Mouse (Mus musculus) CH12.LX (cell line): ENCODE measurements around the gene Daam1. TPM values are rescaled to one million over a fixed set of nuclear protein-coding genes. Genes with fewer than 3 reads are reported as not detected.

Source experiments
- DNase-seq: peaks from one replicate; pipeline ENCODE4 v3.0.0-alpha.2; 2013; ENCODE audit errors: extremely low read depth
- H3K27ac ChIP-seq: 2 replicates; pipeline ENCODE4 v1.5.1; 2012; ENCODE audit warnings: low read depth, mild to moderate bottlenecking, control low read depth, moderate library complexity; ENCODE audit not compliant: insufficient read depth
- H3K27me3 ChIP-seq: replicated peaks from 2 replicates; pipeline ENCODE3; 2012; ENCODE audit warnings: inconsistent platforms
- H3K36me3 ChIP-seq, 2 experiments: replicated peaks in 1 of 2; 2 replicates each; pipeline versions ENCODE3 to v1.6.1; 2012; ENCODE audit warnings: inconsistent platforms in 1 of 2, low read length in 1 of 2, mild to moderate bottlenecking in 1 of 2, mixed read lengths in 1 of 2, moderate library complexity in 1 of 2; ENCODE audit not compliant: control insufficient read depth in 1 of 2, insufficient read depth in 1 of 2
- H3K4me1 ChIP-seq, 2 experiments: 2 replicates each; pipeline ENCODE4 v1.6.1; 2012; ENCODE audit warnings: inconsistent platforms in 1 of 2, moderate library complexity in 1 of 2; ENCODE audit not compliant: insufficient read depth in 2 of 2, control insufficient read depth in 1 of 2
- H3K4me2 ChIP-seq: 2 replicates; pipeline ENCODE4 v1.6.1; 2012; ENCODE audit warnings: low read depth, mild to moderate bottlenecking, control low read depth; ENCODE audit not compliant: poor library complexity, insufficient read depth, severe bottlenecking
- H3K4me3 ChIP-seq, 3 experiments: fragments of 150-350 bp in 1 of 3; sonication (generic) in 1 of 3; replicated peaks in 1 of 3; 2 replicates each; pipeline versions ENCODE3 to v1.5.1; 2011 to 2012; ENCODE audit warnings: low read depth in 2 of 3, low read length in 2 of 3, mild to moderate bottlenecking in 2 of 3, moderate library complexity in 2 of 3, control low read depth in 1 of 3, improper control_type of control experiment in 1 of 3, inconsistent platforms in 1 of 3, mixed read lengths in 1 of 3; ENCODE audit not compliant: poor library complexity in 1 of 3
- H3K79me2 ChIP-seq: replicated peaks from 2 replicates; pipeline ENCODE4 v1.6.1; 2012; ENCODE audit warnings: mild to moderate bottlenecking, moderate library complexity; ENCODE audit not compliant: control insufficient read depth, poor library complexity, insufficient read depth, severe bottlenecking; ENCODE audit errors: extremely low read depth
- H3K9ac ChIP-seq: 2 replicates; pipeline ENCODE4 v1.6.1; 2012; ENCODE audit warnings: low read depth, mild to moderate bottlenecking, control low read depth, moderate library complexity; ENCODE audit not compliant: insufficient read depth
- H3K9me3 ChIP-seq: replicated peaks from 2 replicates; pipeline ENCODE3; 2012; ENCODE audit warnings: low read length, inconsistent platforms, mixed read lengths
- BHLHE40 ChIP-seq: IDR thresholded peaks from 2 replicates; pipeline ENCODE4 v1.6.1; 2011; ENCODE audit warnings: mild to moderate bottlenecking, low read depth, low read length, improper control_type of control experiment
- CHD1 ChIP-seq: IDR thresholded peaks from 2 replicates; pipeline ENCODE4 v1.6.1; 2012; ENCODE audit warnings: low read depth, low read length, improper control_type of control experiment, inconsistent platforms
- CHD2 ChIP-seq: IDR thresholded peaks from 2 replicates; pipeline ENCODE4 v1.6.1; 2011; ENCODE audit warnings: low read length, improper control_type of control experiment
- CTCF ChIP-seq, 2 experiments: IDR thresholded peaks in 1 of 2; conservative IDR thresholded peaks in 1 of 2; 2 replicates each; pipeline ENCODE4 v1.5.1; 2011 to 2012; ENCODE audit warnings: low read depth in 2 of 2, low read length in 2 of 2, improper control_type of control experiment in 1 of 2, inconsistent platforms in 1 of 2, mild to moderate bottlenecking in 1 of 2, moderate library complexity in 1 of 2
- E2F4 ChIP-seq: IDR thresholded peaks from 2 replicates; pipeline ENCODE4 v1.6.1; 2011; ENCODE audit warnings: low read depth, low read length, improper control_type of control experiment; ENCODE audit not compliant: insufficient replicate concordance
- ELF1 ChIP-seq: IDR thresholded peaks from 2 replicates; pipeline ENCODE4 v1.6.1; 2014; ENCODE audit warnings: low read depth, mild to moderate bottlenecking, inconsistent platforms, low read length, improper control_type of control experiment
- EP300 ChIP-seq: IDR thresholded peaks from 2 replicates; pipeline ENCODE4 v1.6.1; 2011; ENCODE audit warnings: low read length, improper control_type of control experiment
- ETS1 ChIP-seq: conservative IDR thresholded peaks from 2 replicates; pipeline ENCODE4 v1.6.1; 2012; ENCODE audit warnings: low read depth, mild to moderate bottlenecking, inconsistent platforms, low read length, improper control_type of control experiment, moderate library complexity
- GABPA ChIP-seq: IDR thresholded peaks from 2 replicates; pipeline ENCODE4 v1.6.1; 2012; ENCODE audit warnings: low read depth, low read length, improper control_type of control experiment, inconsistent platforms; ENCODE audit not compliant: insufficient replicate concordance
- HCFC1 ChIP-seq: IDR thresholded peaks from 2 replicates; pipeline ENCODE4 v1.6.1; 2012; ENCODE audit warnings: low read depth, mild to moderate bottlenecking, inconsistent platforms, low read length, improper control_type of control experiment
- IRF4 ChIP-seq: IDR thresholded peaks from 2 replicates; pipeline ENCODE4 v1.6.1; 2014; ENCODE audit warnings: low read depth, mild to moderate bottlenecking, inconsistent platforms, low read length, improper control_type of control experiment
- JUN ChIP-seq: IDR thresholded peaks from 2 replicates; pipeline ENCODE4 v1.6.1; 2011; ENCODE audit warnings: low read depth, mild to moderate bottlenecking, low read length, improper control_type of control experiment, moderate library complexity; ENCODE audit not compliant: insufficient read depth
- JUND ChIP-seq: conservative IDR thresholded peaks from 2 replicates; pipeline ENCODE4 v1.6.1; 2011; ENCODE audit warnings: low read depth, low read length, improper control_type of control experiment
- KAT2A ChIP-seq: IDR thresholded peaks from 2 replicates; pipeline ENCODE4 v1.6.1; 2012; ENCODE audit warnings: low read length, improper control_type of control experiment, inconsistent platforms; ENCODE audit not compliant: insufficient replicate concordance
- MAFK ChIP-seq: IDR thresholded peaks from 2 replicates; pipeline ENCODE4 v1.6.1; 2011; ENCODE audit warnings: low read length, improper control_type of control experiment; ENCODE audit not compliant: insufficient replicate concordance
- MAX ChIP-seq: IDR thresholded peaks from 2 replicates; pipeline ENCODE4 v1.6.1; 2011; ENCODE audit warnings: low read length, improper control_type of control experiment
- MAZ ChIP-seq: IDR thresholded peaks from 2 replicates; pipeline ENCODE4 v1.6.1; 2012; ENCODE audit warnings: low read depth, mild to moderate bottlenecking, inconsistent platforms, low read length, improper control_type of control experiment, moderate library complexity
- MEF2A ChIP-seq: IDR thresholded peaks from 2 replicates; pipeline ENCODE4 v1.6.1; 2014; ENCODE audit warnings: low read depth, mild to moderate bottlenecking, inconsistent platforms, low read length, improper control_type of control experiment, borderline replicate concordance
- MXI1 ChIP-seq: IDR thresholded peaks from 2 replicates; pipeline ENCODE4 v1.6.1; 2011; ENCODE audit warnings: mild to moderate bottlenecking, low read depth, low read length, improper control_type of control experiment
- MYC ChIP-seq: IDR thresholded peaks from 2 replicates; pipeline ENCODE4 v1.6.1; 2011; ENCODE audit warnings: low read depth, mild to moderate bottlenecking, improper control_type of control experiment, low read length
- NELFE ChIP-seq: IDR thresholded peaks from 2 replicates; pipeline ENCODE4 v1.6.1; 2011; ENCODE audit warnings: low read depth, low read length, improper control_type of control experiment
- NRF1 ChIP-seq: IDR thresholded peaks from 2 replicates; pipeline ENCODE4 v1.6.1; 2014; ENCODE audit warnings: low read depth, mild to moderate bottlenecking, inconsistent platforms, low read length, improper control_type of control experiment, moderate library complexity
- PAX5 ChIP-seq: IDR thresholded peaks from 2 replicates; pipeline ENCODE4 v1.6.1; 2012; ENCODE audit warnings: low read length, inconsistent platforms, mixed read lengths
- POLR2A ChIP-seq: IDR thresholded peaks from 2 replicates; pipeline ENCODE4 v1.6.1; 2011; ENCODE audit warnings: low read depth, mild to moderate bottlenecking, improper control_type of control experiment, low read length
- POLR2AphosphoS2 ChIP-seq: IDR thresholded peaks from 2 replicates; pipeline ENCODE4 v1.6.1; 2011; ENCODE audit warnings: low read depth, low read length, improper control_type of control experiment
- RAD21 ChIP-seq: IDR thresholded peaks from 2 replicates; pipeline ENCODE4 v1.6.1; 2011; ENCODE audit warnings: low read depth, mild to moderate bottlenecking, low read length, improper control_type of control experiment, moderate library complexity
- RCOR1 ChIP-seq: conservative IDR thresholded peaks from 2 replicates; pipeline ENCODE4 v1.6.1; 2012; ENCODE audit warnings: low read depth, mild to moderate bottlenecking, inconsistent platforms, low read length, improper control_type of control experiment
- SIN3A ChIP-seq: IDR thresholded peaks from 2 replicates; pipeline ENCODE4 v1.6.1; 2012; ENCODE audit warnings: low read length, improper control_type of control experiment, inconsistent platforms
- SMC3 ChIP-seq: IDR thresholded peaks from 2 replicates; pipeline ENCODE4 v1.6.1; 2011; ENCODE audit warnings: low read depth, low read length, improper control_type of control experiment
- TBP ChIP-seq: conservative IDR thresholded peaks from 2 replicates; pipeline ENCODE4 v1.6.1; 2011; ENCODE audit warnings: low read depth, low read length, improper control_type of control experiment
- TCF12 ChIP-seq: IDR thresholded peaks from 2 replicates; pipeline ENCODE4 v1.6.1; 2014; ENCODE audit warnings: low read depth, mild to moderate bottlenecking, inconsistent platforms, low read length, improper control_type of control experiment
- UBTF ChIP-seq: IDR thresholded peaks from 2 replicates; pipeline ENCODE4 v1.6.1; 2012; ENCODE audit warnings: low read depth, mild to moderate bottlenecking, inconsistent platforms, low read length, improper control_type of control experiment, moderate library complexity
- USF1 ChIP-seq: IDR thresholded peaks from 2 replicates; pipeline ENCODE4 v1.6.1; 2014; ENCODE audit warnings: low read depth, mild to moderate bottlenecking, inconsistent platforms, low read length, improper control_type of control experiment
- USF2 ChIP-seq: conservative IDR thresholded peaks from 2 replicates; pipeline ENCODE4 v1.6.1; 2011; ENCODE audit warnings: low read depth, low read length, improper control_type of control experiment
- ZC3H11A ChIP-seq: IDR thresholded peaks from 2 replicates; pipeline ENCODE4 v1.6.1; 2012; ENCODE audit warnings: low read depth, mild to moderate bottlenecking, inconsistent platforms, low read length, improper control_type of control experiment
- ZKSCAN1 ChIP-seq: IDR thresholded peaks from 2 replicates; pipeline ENCODE4 v1.6.1; 2012; ENCODE audit warnings: low read depth, inconsistent platforms, low read length, improper control_type of control experiment, borderline replicate concordance
- ZMIZ1 ChIP-seq: IDR thresholded peaks from 2 replicates; pipeline ENCODE4 v1.6.1; 2012; ENCODE audit warnings: low read depth, mild to moderate bottlenecking, inconsistent platforms, low read length, improper control_type of control experiment
- ZNF384 ChIP-seq: IDR thresholded peaks from 2 replicates; pipeline ENCODE4 v1.6.1; 2012; ENCODE audit warnings: low read depth, low read length, improper control_type of control experiment, inconsistent platforms
- dilution Hi-C: fragments of 300-500 bp; cut with MboI; formaldehyde crosslinking; loops from 2 replicates; pipeline ENCODE4 v1.14.3; 2020; ENCODE audit warnings: low sequenced_read_pairs; ENCODE audit not compliant: extremely low pct_unique_long_range_greater_than_20kb, extremely low pct_ligation_motif_present
- in situ Hi-C: fragments of 300-500 bp; cut with MboI; formaldehyde crosslinking; loops from 3 replicates; pipeline ENCODE4 v1.14.3; 2019; ENCODE audit warnings: low sequenced_read_pairs, low pct_ligation_motif_present, low pct_unique_long_range_greater_than_20kb, mixed read lengths
- polyA plus RNA-seq: library from polyadenylated mRNA; unstranded; fragments of >175 nt; gene quantifications from 2 replicates; pipeline ENCODE4 v1.2.1, GENCODE M21; 2012; ENCODE audit warnings: low read depth; ENCODE audit not compliant: insufficient read length
- total RNA-seq, 2 experiments: library from RNA; depleted of rRNA; stranded (reverse); fragments of 300-350 nt in 1 of 2; fragments of >200 nt in 1 of 2; gene quantifications; 2 replicates each; pipeline ENCODE4 v1.2.3; 2012 to 2014

The Daam1 gene
- 7.6 and 10.7 TPM in 2 replicates for total RNA-seq (2012; rRNA removed)
- total RNA-seq (2014; rRNA removed): 23.6 and 26.5 TPM in 2 replicates
- polyA plus RNA-seq: 23.2 and 27.9 TPM in 2 replicates

- in situ Hi-C loops (no loop called here), dilution Hi-C loops (no loop called here)
- Histone ChIP-seq H3K79me2 (peaks cover 12% of the 10 kb centered on the region; the same call in 1 of the 2 replicates), H3K4me3 (peak within 1 kb of the TSS; percentile 83 to 94 (median 88)), H3K36me3 (peaks cover 0 to 8% of the 10 kb centered on the region in 2 experiments), H3K27me3 (peaks cover 5% of the 10 kb centered on the region), H3K9me3 (no peaks in the 10 kb centered on the region), H3K27ac (no peak within 1 kb of the TSS; the same call in 1 of the 2 replicates), H3K9ac (peak within 1 kb of the TSS; percentile 76), H3K4me1 (peaks cover 2 to 36% of the 10 kb centered on the region in 2 experiments; a peak in 3 of 4 replicates), H3K4me2 (peak within 1 kb of the TSS; percentile 100)
- TF ChIP-seq MEF2A (no peak), USF2 (no peak), CHD2 (0 out of 2 replicates have a peak, but pooled peaks have one; percentile 30), JUN (peak; percentile 85), RCOR1 (no peak), BHLHE40 (no peak), CTCF (conservative IDR thresholded peaks at IDR 0.05 in 1 of 2, IDR thresholded peaks at IDR 0.05 in 1 of 2; ENCODE audit: low read depth in 2 of 2, low read length in 2 of 2) (peak in 1 of 2 experiments; percentile 54; a peak in 2 of 4 replicates), ZMIZ1 (peak; percentile 93), USF1 (no peak), RAD21 (peak; percentile 52), KAT2A (peak; percentile 95; the same call in 1 of the 2 replicates), CHD1 (no peak), ETS1 (no peak), ZNF384 (no peak), TCF12 (peak; percentile 68; the same call in 1 of the 2 replicates), SIN3A (peak; percentile 93), MXI1 (peak; percentile 80), NRF1 (peak; percentile 91), POLR2AphosphoS2 (no peak; the same call in 1 of the 2 replicates), JUND (peak; percentile 51; the same call in 1 of the 2 replicates), MAX (peak; percentile 56; the same call in 1 of the 2 replicates), ELF1 (peak; percentile 52; the same call in 1 of the 2 replicates), HCFC1 (peak; percentile 93), MYC (peak; percentile 55; the same call in 1 of the 2 replicates), ZKSCAN1 (no peak), ZC3H11A (no peak), MAFK (no peak), TBP (peak; percentile 90), E2F4 (no peak), EP300 (no peak), GABPA (peak; percentile 56; the same call in 1 of the 2 replicates), POLR2A (peak; percentile 82), NELFE (peak; percentile 79), IRF4 (no peak), SMC3 (peak; percentile 47), UBTF (0 out of 2 replicates have a peak, but pooled peaks have one; percentile 68), PAX5 (no peak), MAZ (peak; percentile 37; the same call in 1 of the 2 replicates)
- DNase-seq: peak; percentile 99
These were observed at the start of gene Daam1 for GRCm38 (mm10) chr12:71830607-71831257. TSS of gene Daam1 (plus strand) at chr12:71831078.
